20 mouse cellular contexts compared by ENCODE assay signal in the genomic region with DNA sequence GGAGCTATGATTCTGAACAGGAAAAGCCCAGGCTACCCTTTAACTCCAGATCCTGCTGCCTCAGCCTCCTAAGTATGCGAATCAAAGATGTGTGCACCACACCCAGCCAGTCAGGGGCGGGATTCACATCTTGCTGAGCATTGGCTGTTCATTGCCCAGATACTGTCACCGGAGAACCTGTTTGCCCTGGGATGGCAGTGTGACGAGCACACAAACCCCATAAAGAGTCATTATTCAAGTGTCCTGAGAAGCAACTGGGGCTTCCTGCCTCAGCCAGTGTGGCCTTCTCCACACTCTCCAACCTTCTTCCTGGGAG. TPM values are rescaled to one million over a fixed set of nuclear protein-coding genes. Genes with fewer than 3 reads are reported as not detected.
A peak's percentile ranks its signal among the peaks of the same experiment; 100 is the strongest.
DNase-seq lines count a peak whose midpoint lies in the region; ATAC-seq and TF ChIP-seq lines count a peak whose summit lies in the region.
"Had no signal": no experiment of that assay in that cellular context is flagged by ENCODE, and none has a peak within 500 bp of the region (broad histone marks: within the 10 kb centered on the region; RNA-seq: fewer than 3 reads in every experiment).

No protein-coding gene starts in this region.

- WGBS in forebrain, embryonic 10.5 days: 58% methylated on average over 4 of the region's 4 CpGs
- 52% methylated on average over 4 of the region's 4 CpGs for WGBS in forebrain, embryonic 14.5 days
- 40% methylated on average over 4 of the region's 4 CpGs for WGBS in heart, embryonic 14.5 days
- 48% methylated on average over 4 of the region's 4 CpGs for WGBS in lung, embryonic 15.5 days
- WGBS in lung, postnatal 0 days: 38% methylated on average over 4 of the region's 4 CpGs

- H3K9ac ChIP-seq in forebrain, embryonic 14.5 days (ENCODE audit: low read length): no peak overlapping the region
- H3K9ac ChIP-seq in heart, embryonic 14.5 days (ENCODE audit: low read length): no peak overlapping the region
- H3K9ac ChIP-seq in lung, embryonic 15.5 days: no peak overlapping the region
- H3K9ac ChIP-seq in lung, postnatal 0 days (replicated peaks; ENCODE audit: low read depth): no peak overlapping the region
- H3K9ac ChIP-seq: liver, embryonic 12.5 days; midbrain, embryonic 12.5 days; neural tube, embryonic 12.5 days had no signal

- intact Hi-C loops in heart, postnatal 36 days (cut with DNase I): no loop called here

- H3K9me3 ChIP-seq in forebrain, embryonic 10.5 days: peaks cover 4% of the 10 kb centered on the region; the same call in 1 of the 2 replicates
- H3K9me3 ChIP-seq in forebrain, embryonic 14.5 days (replicated peaks; ENCODE audit: control insufficient read depth, low read length): no peaks in the 10 kb centered on the region
- no peaks in the 10 kb centered on the region for H3K9me3 ChIP-seq in heart, embryonic 14.5 days (ENCODE audit: control insufficient read depth, low read length)
- no peaks in the 10 kb centered on the region for H3K9me3 ChIP-seq in lung, embryonic 15.5 days
- no peaks in the 10 kb centered on the region for H3K9me3 ChIP-seq in lung, postnatal 0 days (ENCODE audit: low read length)
- H3K9me3 ChIP-seq: midbrain, embryonic 12.5 days; neural tube, embryonic 12.5 days had no signal

- no peak for TF ChIP-seq CTCF in lung, postnatal 0 days (IDR thresholded peaks at IDR 0.05)

- 0 out of 2 replicates have a peak, but pooled peaks cover 9% of the 10 kb centered on the region for H3K27me3 ChIP-seq in forebrain, embryonic 10.5 days (ENCODE audit: poor library complexity, severe bottlenecking)
- H3K27me3 ChIP-seq in forebrain, embryonic 14.5 days (replicated peaks; ENCODE audit: control insufficient read depth, insufficient read depth, low read length): no peaks in the 10 kb centered on the region
- no peaks in the 10 kb centered on the region for H3K27me3 ChIP-seq in heart, embryonic 14.5 days (ENCODE audit: control insufficient read depth, insufficient read depth, low read length)
- H3K27me3 ChIP-seq in lung, embryonic 15.5 days: 0 out of 2 replicates have a peak, but pooled peaks cover 3% of the 10 kb centered on the region
- H3K27me3 ChIP-seq in lung, postnatal 0 days (replicated peaks; ENCODE audit: insufficient read depth, low read length): no peaks in the 10 kb centered on the region
- H3K27me3 ChIP-seq: midbrain, embryonic 12.5 days; neural tube, embryonic 12.5 days had no signal

- H3K4me1 ChIP-seq in forebrain, embryonic 10.5 days: peaks cover 14% of the 10 kb centered on the region
- H3K4me1 ChIP-seq in forebrain, embryonic 14.5 days (ENCODE audit: control insufficient read depth, insufficient read depth, low read length): no peaks in the 10 kb centered on the region
- H3K4me1 ChIP-seq in heart, embryonic 14.5 days (ENCODE audit: control insufficient read depth in 2 of 2, insufficient read depth in 2 of 2, low read length in 2 of 2): peaks cover 2 to 5% of the 10 kb centered on the region in 2 experiments; a peak in 1 of 4 replicates
- H3K4me1 ChIP-seq in lung, embryonic 15.5 days: no peaks in the 10 kb centered on the region; the same call in 1 of the 2 replicates
- no peaks in the 10 kb centered on the region for H3K4me1 ChIP-seq in lung, postnatal 0 days (ENCODE audit: insufficient read depth, low read depth, low read length)
- H3K4me1 ChIP-seq: liver, embryonic 12.5 days; midbrain, embryonic 12.5 days; neural tube, embryonic 12.5 days had no signal

- no peak for DNase-seq in forebrain, embryonic 10.5 days (ENCODE audit: extremely low spot score, low spot score)
- no peak for DNase-seq in forebrain, embryonic 14.5 days (ENCODE audit: low spot score)
- DNase-seq in heart, postnatal 36 days: no peak
- no peak for DNase-seq in lung, postnatal 0 days (ENCODE audit: low spot score)
- peak; percentile 75 for DNase-seq in ZHBTc4 (ENCODE audit: low read depth, low spot score)
- DNase-seq in urinary bladder, postnatal 4 days (ENCODE audit: low spot score in 2 of 2): no peak
- DNase-seq: adrenal gland, postnatal 36 days; cerebellum, postnatal 14 days; kidney, postnatal 10 days; lung, postnatal 14 days; thymus, postnatal 14 days had no signal

- H3K4me2 ChIP-seq in forebrain, embryonic 14.5 days (ENCODE audit: low read length): no peak overlapping the region
- no peak overlapping the region for H3K4me2 ChIP-seq in heart, embryonic 14.5 days (ENCODE audit: low read length)
- H3K4me2 ChIP-seq in lung, embryonic 15.5 days: 0 out of 2 replicates have a peak overlapping the region, but pooled peaks have one; percentile 18
- H3K4me2 ChIP-seq in lung, postnatal 0 days (replicated peaks; ENCODE audit: low read depth, low read length): no peak overlapping the region
- H3K4me2 ChIP-seq: liver, embryonic 12.5 days; midbrain, embryonic 12.5 days; neural tube, embryonic 12.5 days had no signal

- no peak for ATAC-seq in forebrain, embryonic 14.5 days
- no peak for ATAC-seq in heart, embryonic 14.5 days (ENCODE audit: insufficient number of reproducible peaks, insufficient read depth, low FRiP score, low read depth)
- no peak for ATAC-seq in lung, embryonic 15.5 days (ENCODE audit: borderline replicate concordance, extremely low read depth, low FRiP score, low TSS enrichment)
- no peak for ATAC-seq in lung, postnatal 0 days
- ATAC-seq: hindbrain, embryonic 16.5 days; liver, embryonic 12.5 days had no signal

- H3K4me3 ChIP-seq in forebrain, embryonic 10.5 days: peak overlapping the region; percentile 20; the same call in 1 of the 2 replicates
- no peak overlapping the region for H3K4me3 ChIP-seq in forebrain, embryonic 14.5 days (ENCODE audit: low read depth, low read length)
- no peak overlapping the region for H3K4me3 ChIP-seq in heart, embryonic 14.5 days (ENCODE audit: control insufficient read depth in 1 of 2, insufficient read depth in 1 of 2, low read depth in 1 of 2, low read length in 2 of 2)
- H3K4me3 ChIP-seq in lung, embryonic 15.5 days: no peak overlapping the region
- H3K4me3 ChIP-seq in lung, postnatal 0 days (ENCODE audit: low read depth, low read length): no peak overlapping the region
- H3K4me3 ChIP-seq: liver, embryonic 12.5 days; midbrain, embryonic 12.5 days; neural tube, embryonic 12.5 days had no signal

- no peaks in the 10 kb centered on the region for H3K36me3 ChIP-seq in forebrain, embryonic 10.5 days (replicated peaks)
- H3K36me3 ChIP-seq in forebrain, embryonic 14.5 days (ENCODE audit: control insufficient read depth, insufficient read depth, low read length): no peaks in the 10 kb centered on the region
- H3K36me3 ChIP-seq in heart, embryonic 14.5 days (ENCODE audit: control insufficient read depth, insufficient read depth, low read length): peaks cover 15% of the 10 kb centered on the region
- H3K36me3 ChIP-seq in lung, embryonic 15.5 days: no peaks in the 10 kb centered on the region
- no peaks in the 10 kb centered on the region for H3K36me3 ChIP-seq in lung, postnatal 0 days (ENCODE audit: insufficient read depth, low read length)
- H3K36me3 ChIP-seq: G1E; liver, embryonic 12.5 days; midbrain, embryonic 12.5 days; neural tube, embryonic 12.5 days had no signal

- no peak for TF ChIP-seq EP300 in lung, postnatal 0 days (IDR thresholded peaks at IDR 0.05)

- H3K27ac ChIP-seq in forebrain, embryonic 10.5 days: no peak overlapping the region
- no peak overlapping the region for H3K27ac ChIP-seq in forebrain, embryonic 14.5 days (ENCODE audit: low read depth, low read length)
- peak overlapping the region; percentile 6 to 20; a peak in 2 of 4 replicates for H3K27ac ChIP-seq in heart, embryonic 14.5 days (replicated peaks in 1 of 2; ENCODE audit: control insufficient read depth in 1 of 2, insufficient read depth in 1 of 2, low read depth in 2 of 2, low read length in 2 of 2)
- no peak overlapping the region for H3K27ac ChIP-seq in lung, embryonic 15.5 days
- H3K27ac ChIP-seq in lung, postnatal 0 days (ENCODE audit: low read length): no peak overlapping the region
- H3K27ac ChIP-seq: liver, embryonic 12.5 days; midbrain, embryonic 12.5 days; neural tube, embryonic 12.5 days had no signal

RNA-seq across cellular contexts. Expression of a gene that starts 11.1 kb away (rescaled TPM):
- not detected in 2 replicates for polyA plus RNA-seq in forebrain, embryonic 10.5 days (2016; fragmentation: Nextera tagmentation; extraction: Ambion mirVana)
- polyA plus RNA-seq in forebrain, embryonic 14.5 days (2014; fragmentation: Nextera tagmentation; extraction: Ambion mirVana): 1.0 and 1.1 TPM in 2 replicates
- 10,198 and 10,957 TPM in 2 replicates for polyA plus RNA-seq in heart, embryonic 14.5 days (2014; fragmentation: Nextera tagmentation; extraction: Ambion mirVana)
- over 10,000 TPM; 18,107 to 20,333 TPM for total RNA-seq in heart, postnatal 36 days (2021)
- polyA plus RNA-seq in lung, embryonic 15.5 days (2015; fragmentation: Nextera tagmentation; extraction: Ambion mirVana): 30.4 and 142 TPM in 2 replicates
- polyA plus RNA-seq in lung, postnatal 0 days (2015; fragmentation: Nextera tagmentation; extraction: Ambion mirVana): 2.8 and 3.5 TPM in 2 replicates
- total RNA-seq: G1E; left cerebral cortex, postnatal 25 days had no signal
- polyA plus RNA-seq: G1E had no signal

RNA-seq across cellular contexts. Expression of a gene that starts 28.7 kb away (rescaled TPM):
- polyA plus RNA-seq in forebrain, embryonic 10.5 days (2016; fragmentation: Nextera tagmentation; extraction: Ambion mirVana): not detected in 2 replicates
- polyA plus RNA-seq in forebrain, embryonic 14.5 days (2014; fragmentation: Nextera tagmentation; extraction: Ambion mirVana): not detected in 2 replicates
- polyA plus RNA-seq in heart, embryonic 14.5 days (2014; fragmentation: Nextera tagmentation; extraction: Ambion mirVana): 0.85 TPM in 1 of 2 replicates, not detected in the other
- not detected for total RNA-seq in heart, postnatal 36 days (2021)
- polyA plus RNA-seq in lung, embryonic 15.5 days (2015; fragmentation: Nextera tagmentation; extraction: Ambion mirVana): not detected in 2 replicates
- polyA plus RNA-seq in lung, postnatal 0 days (2015; fragmentation: Nextera tagmentation; extraction: Ambion mirVana): 0.18 TPM in 1 of 2 replicates, not detected in the other
- total RNA-seq: adrenal gland, postnatal 36 days had no signal
- polyA plus RNA-seq: G1E; liver, embryonic 12.5 days; midbrain, embryonic 12.5 days; neural tube, embryonic 12.5 days; stomach, embryonic 14.5 days had no signal

RNA-seq across cellular contexts. Expression of a gene that starts 46.2 kb away (rescaled TPM):
- 337 and 341 TPM in 2 replicates for polyA plus RNA-seq in forebrain, embryonic 10.5 days (2016; fragmentation: Nextera tagmentation; extraction: Ambion mirVana)
- polyA plus RNA-seq in forebrain, embryonic 14.5 days (2014; fragmentation: Nextera tagmentation; extraction: Ambion mirVana): 274 and 280 TPM in 2 replicates
- polyA plus RNA-seq in heart, embryonic 14.5 days (2014; fragmentation: Nextera tagmentation; extraction: Ambion mirVana): 229 and 248 TPM in 2 replicates
- total RNA-seq in heart, postnatal 36 days (2021): 100 to 1,000 TPM; 118 to 125 TPM
- 263 and 264 TPM in 2 replicates for polyA plus RNA-seq in lung, embryonic 15.5 days (2015; fragmentation: Nextera tagmentation; extraction: Ambion mirVana)
- 137 and 150 TPM in 2 replicates for polyA plus RNA-seq in lung, postnatal 0 days (2015; fragmentation: Nextera tagmentation; extraction: Ambion mirVana)

Comparison
In these comparisons a context has a peak if more than half of its experiments do, and no peak if none do; other contexts are left out.
1. H3K27ac ChIP-seq: peak in heart, embryonic 14.5 days (2 of 2); none in forebrain, embryonic 10.5 days (single experiment), forebrain, embryonic 14.5 days (single experiment), lung, embryonic 15.5 days (single experiment) and lung, postnatal 0 days (single experiment).
2. RNA of a gene that starts 11.1 kb away (polyA plus RNA-seq): 10,198 to 10,957 TPM in heart, embryonic 14.5 days; 30.4 to 142 TPM in lung, embryonic 15.5 days, 2.8 to 3.5 TPM in lung, postnatal 0 days, 1.0 to 1.1 TPM in forebrain, embryonic 14.5 days and not detected in forebrain, embryonic 10.5 days; every median in the first group is over 10 times any median in the second.